Mouse (Mus musculus): ENCODE measurements around the gene Phf1. TPM values are rescaled to one million over a fixed set of nuclear protein-coding genes. Genes with fewer than 3 reads are reported as not detected.
"Not testable (repeated sequence)": the region's sequence is repeated elsewhere in the genome, so short reads cannot be mapped to it uniquely, and the experiment has no call there.

The Phf1 gene
- polyA plus RNA-seq, 1 experiment from 2014 or later: 18.2 TPM

DNA sequence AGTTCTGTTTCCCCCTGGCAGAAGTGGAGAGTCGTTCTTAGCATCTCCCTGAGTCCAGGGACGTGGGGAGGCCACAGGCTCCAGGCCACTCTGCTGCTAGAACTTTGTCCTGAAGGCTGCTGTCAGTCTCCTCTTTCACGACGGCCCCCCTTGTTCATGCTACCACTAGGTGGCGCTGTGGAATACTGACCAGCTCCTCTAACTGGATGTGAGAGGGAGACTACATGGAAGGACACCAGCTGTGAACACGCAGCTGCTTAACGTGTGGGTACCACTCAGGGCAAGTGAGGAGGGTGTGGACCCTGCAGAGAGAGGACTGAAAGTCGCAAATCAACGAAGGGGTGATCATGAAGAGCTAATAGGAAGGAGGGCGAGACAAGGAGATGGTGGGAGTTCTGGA lies 37.3 kb upstream of the Phf1 start:
- Histone ChIP-seq H3K36me3 (ENCODE audit: control insufficient read depth, insufficient read depth, low read length) (no peaks in the 10 kb centered on the region), H3K27ac (replicated peaks; ENCODE audit: low read depth, low read length) (no peak overlapping the region), H3K4me3 (replicated peaks; ENCODE audit: low read depth, low read length) (no peak overlapping the region), H3K4me2 (ENCODE audit: low read length) (no peak overlapping the region), H3K9ac (replicated peaks; ENCODE audit: low read length) (no peak overlapping the region), H3K4me1 (ENCODE audit: control insufficient read depth, insufficient read depth, low read length) (peaks cover 11% of the 10 kb centered on the region), H3K9me3 (ENCODE audit: control insufficient read depth, low read length) (no peaks in the 10 kb centered on the region), H3K27me3 (ENCODE audit: control insufficient read depth, insufficient read depth, low read length) (no peaks in the 10 kb centered on the region)
- DNase-seq (peak; percentile 77), ATAC-seq (ENCODE audit: low FRiP score, low TSS enrichment) (no peak)
- WGBS: 13% methylated on average over 10 of the region's 10 CpGs

GRCm38 (mm10) chr17:26900916-26901315 lies 31.9 kb upstream of the Phf1 start:
- no peak for DNase-seq
- 85% methylated on average over 6 of the region's 6 CpGs for WGBS
- no peak overlapping the region for H3K9ac ChIP-seq (replicated peaks; ENCODE audit: low read length)
- no peak overlapping the region for H3K4me2 ChIP-seq (ENCODE audit: low read length)
- H3K4me3 ChIP-seq (replicated peaks; ENCODE audit: low read depth, low read length): no peak overlapping the region
- no peak for ATAC-seq (ENCODE audit: low FRiP score, low TSS enrichment)
- no peaks in the 10 kb centered on the region for H3K36me3 ChIP-seq (ENCODE audit: control insufficient read depth, insufficient read depth, low read length)
- no peaks in the 10 kb centered on the region for H3K4me1 ChIP-seq (ENCODE audit: control insufficient read depth, insufficient read depth, low read length)
- no peak overlapping the region for H3K27ac ChIP-seq (replicated peaks; ENCODE audit: low read depth, low read length)
- H3K27me3 ChIP-seq (ENCODE audit: control insufficient read depth, insufficient read depth, low read length): no peaks in the 10 kb centered on the region
- H3K9me3 ChIP-seq (ENCODE audit: control insufficient read depth, low read length): no peaks in the 10 kb centered on the region

GRCm38 (mm10) chr17:26904320-26904719 lies 28.5 kb upstream of the Phf1 start:
- H3K9me3 ChIP-seq (ENCODE audit: control insufficient read depth, low read length): no peaks in the 10 kb centered on the region
- no peaks in the 10 kb centered on the region for H3K36me3 ChIP-seq (ENCODE audit: control insufficient read depth, insufficient read depth, low read length)
- no peak overlapping the region for H3K27ac ChIP-seq (replicated peaks; ENCODE audit: low read depth, low read length)
- ATAC-seq (ENCODE audit: low FRiP score, low TSS enrichment) (no peak), DNase-seq (no peak)
- H3K4me3 ChIP-seq (replicated peaks; ENCODE audit: low read depth, low read length): no peak overlapping the region
- no peak overlapping the region for H3K9ac ChIP-seq (replicated peaks; ENCODE audit: low read length)
- 65% methylated on average over 5 of the region's 5 CpGs for WGBS
- no peaks in the 10 kb centered on the region for H3K27me3 ChIP-seq (ENCODE audit: control insufficient read depth, insufficient read depth, low read length)
- H3K4me1 ChIP-seq (ENCODE audit: control insufficient read depth, insufficient read depth, low read length): no peaks in the 10 kb centered on the region
- no peak overlapping the region for H3K4me2 ChIP-seq (ENCODE audit: low read length)

GRCm38 (mm10) chr17:26907506-26907905 lies 25.3 kb upstream of the Phf1 start:
- not testable (repeated sequence) for H3K9ac ChIP-seq (replicated peaks; ENCODE audit: low read length); H3K4me3 ChIP-seq (replicated peaks; ENCODE audit: low read depth, low read length); H3K27me3 ChIP-seq (ENCODE audit: control insufficient read depth, insufficient read depth, low read length); H3K27ac ChIP-seq (replicated peaks; ENCODE audit: low read depth, low read length); H3K4me1 ChIP-seq (ENCODE audit: control insufficient read depth, insufficient read depth, low read length); H3K4me2 ChIP-seq (ENCODE audit: low read length); H3K9me3 ChIP-seq (ENCODE audit: control insufficient read depth, low read length); H3K36me3 ChIP-seq (ENCODE audit: control insufficient read depth, insufficient read depth, low read length); DNase-seq; ATAC-seq (ENCODE audit: low FRiP score, low TSS enrichment)
- WGBS: 79% methylated on average over 14 of the region's 15 CpGs

- no peak overlapping the region for H3K4me3 ChIP-seq (replicated peaks; ENCODE audit: low read depth, low read length)
- ATAC-seq (ENCODE audit: low FRiP score, low TSS enrichment): no peak
Observed at GRCm38 (mm10) chr17:26915248-26915647, 17.6 kb upstream of the Phf1 start.

GRCm38 (mm10) chr17:26916711-26917482 lies 16.0 kb upstream of the Phf1 start, which contains the start of gene Kifc5b:
Gene Kifc5b, plus strand, starts transcription at chr17:26917091.
- no peaks in the 10 kb centered on the region for H3K9me3 ChIP-seq (ENCODE audit: control insufficient read depth, low read length)
- H3K27ac ChIP-seq (replicated peaks; ENCODE audit: low read depth, low read length): no peak within 1 kb of the TSS
- peak within 1 kb of the TSS; percentile 64 for H3K4me2 ChIP-seq (ENCODE audit: low read length)
- under 1% methylated on average over 72 of the region's 72 CpGs for WGBS
- DNase-seq: peak; percentile 100
- no peaks in the 10 kb centered on the region for H3K36me3 ChIP-seq (ENCODE audit: control insufficient read depth, insufficient read depth, low read length)
- no peaks in the 10 kb centered on the region for H3K27me3 ChIP-seq (ENCODE audit: control insufficient read depth, insufficient read depth, low read length)
- peak within 1 kb of the TSS; percentile 53 for H3K4me3 ChIP-seq (replicated peaks; ENCODE audit: low read depth, low read length)
- ATAC-seq (ENCODE audit: low FRiP score, low TSS enrichment): peak; percentile 100
- peak within 1 kb of the TSS; percentile 54 for H3K9ac ChIP-seq (replicated peaks; ENCODE audit: low read length)
- no peaks in the 10 kb centered on the region for H3K4me1 ChIP-seq (ENCODE audit: control insufficient read depth, insufficient read depth, low read length)

More at GRCm38 (mm10) chr17:26915248-26915647, 17.6 kb upstream of the Phf1 start:
- Histone ChIP-seq H3K4me1 (ENCODE audit: control insufficient read depth, insufficient read depth, low read length) (no peaks in the 10 kb centered on the region), H3K27ac (replicated peaks; ENCODE audit: low read depth, low read length) (no peak overlapping the region), H3K9me3 (ENCODE audit: control insufficient read depth, low read length) (no peaks in the 10 kb centered on the region), H3K36me3 (ENCODE audit: control insufficient read depth, insufficient read depth, low read length) (no peaks in the 10 kb centered on the region), H3K4me2 (ENCODE audit: low read length) (no peak overlapping the region), H3K9ac (replicated peaks; ENCODE audit: low read length) (no peak overlapping the region), H3K27me3 (ENCODE audit: control insufficient read depth, insufficient read depth, low read length) (no peaks in the 10 kb centered on the region)
- DNase-seq: no peak
- 47% methylated on average over 1 of the region's 1 CpGs for WGBS

DNA sequence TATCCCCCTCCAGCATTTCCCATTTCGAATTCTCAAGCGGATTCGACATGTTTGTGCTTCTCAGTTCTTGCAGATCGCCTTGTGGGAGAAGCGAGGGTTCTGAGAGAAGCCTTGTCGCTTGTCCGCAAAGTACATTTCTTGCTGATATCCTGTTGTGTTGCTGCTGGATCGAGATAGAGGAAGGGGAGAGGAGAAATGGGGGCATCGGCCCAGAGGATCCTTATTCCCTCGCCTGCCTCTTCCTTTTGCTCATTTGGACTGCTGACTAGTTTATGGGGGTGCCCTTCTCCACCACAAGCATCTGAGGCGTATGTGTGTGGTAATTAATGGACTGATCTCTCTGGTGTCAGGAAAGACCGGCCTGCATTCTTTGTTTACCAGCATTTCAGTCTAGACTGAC lies 15.3 kb upstream of the Phf1 start:
- H3K27me3 ChIP-seq (ENCODE audit: control insufficient read depth, insufficient read depth, low read length); H3K9me3 ChIP-seq (ENCODE audit: control insufficient read depth, low read length); ATAC-seq (ENCODE audit: low FRiP score, low TSS enrichment); DNase-seq; H3K27ac ChIP-seq (replicated peaks; ENCODE audit: low read depth, low read length); H3K36me3 ChIP-seq (ENCODE audit: control insufficient read depth, insufficient read depth, low read length); H3K4me1 ChIP-seq (ENCODE audit: control insufficient read depth, insufficient read depth, low read length): not testable (repeated sequence)
- Histone ChIP-seq H3K9ac (replicated peaks; ENCODE audit: low read length) (peak overlapping the region; percentile 54; the same call in 1 of the 2 replicates), H3K4me3 (replicated peaks; ENCODE audit: low read depth, low read length) (peak overlapping the region; percentile 53), H3K4me2 (ENCODE audit: low read length) (peak overlapping the region; percentile 64)
- WGBS: under 1% methylated on average over 12 of the region's 12 CpGs

DNA sequence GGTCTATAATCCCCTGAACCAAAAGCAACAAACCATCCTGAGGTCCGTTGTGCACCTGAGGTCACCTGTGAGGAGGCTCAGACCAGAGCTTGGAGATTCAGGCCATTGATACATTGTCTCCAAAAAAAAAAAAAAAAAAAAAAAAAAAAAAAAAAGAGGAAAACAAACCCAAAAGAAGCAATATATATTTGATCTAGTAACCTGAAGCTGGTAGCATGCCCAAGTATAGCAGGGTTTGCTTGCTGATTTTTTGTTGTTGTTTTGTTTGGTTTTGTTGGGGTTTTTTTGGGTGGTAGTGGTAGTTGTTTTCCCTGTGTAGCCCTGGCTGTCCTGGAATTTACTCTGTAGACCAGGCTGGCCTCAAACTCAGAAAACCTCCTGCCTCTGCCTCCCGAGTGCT lies 14.5 kb upstream of the Phf1 start:
- H3K4me3 ChIP-seq (replicated peaks; ENCODE audit: low read depth, low read length): no peak overlapping the region
- H3K9ac ChIP-seq (replicated peaks; ENCODE audit: low read length): no peak overlapping the region
- DNase-seq (no peak), ATAC-seq (ENCODE audit: low FRiP score, low TSS enrichment) (no peak)
- WGBS: 72% methylated on average over 2 of the region's 2 CpGs
- H3K4me2 ChIP-seq (ENCODE audit: low read length): peak overlapping the region; percentile 7; the same call in 1 of the 2 replicates
- no peaks in the 10 kb centered on the region for H3K36me3 ChIP-seq (ENCODE audit: control insufficient read depth, insufficient read depth, low read length)
- no peak overlapping the region for H3K27ac ChIP-seq (replicated peaks; ENCODE audit: low read depth, low read length)
- H3K4me1 ChIP-seq (ENCODE audit: control insufficient read depth, insufficient read depth, low read length): no peaks in the 10 kb centered on the region
- H3K9me3 ChIP-seq (ENCODE audit: control insufficient read depth, low read length): no peaks in the 10 kb centered on the region
- no peaks in the 10 kb centered on the region for H3K27me3 ChIP-seq (ENCODE audit: control insufficient read depth, insufficient read depth, low read length)

DNA sequence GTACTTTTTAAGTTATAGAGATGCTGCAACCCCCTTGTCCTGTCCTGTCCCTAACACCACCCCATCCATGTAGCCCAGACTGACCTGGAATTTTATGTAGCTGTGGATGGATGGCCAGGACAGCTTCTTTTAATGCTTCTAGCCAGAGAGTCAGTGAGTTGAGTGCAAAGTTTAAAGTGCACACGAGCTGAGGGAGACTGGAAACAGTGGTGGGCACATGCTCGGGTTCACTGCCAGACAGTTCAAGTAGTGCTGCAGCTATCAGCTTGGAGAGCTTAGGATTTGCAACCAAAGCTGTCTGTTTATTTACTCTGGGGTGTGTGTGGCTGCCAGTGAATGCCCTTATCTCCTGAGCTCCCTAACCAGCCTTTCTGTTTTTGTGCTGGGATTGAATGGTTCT lies 13.3 kb upstream of the Phf1 start:
- not testable (repeated sequence) for H3K27me3 ChIP-seq (ENCODE audit: control insufficient read depth, insufficient read depth, low read length); H3K9me3 ChIP-seq (ENCODE audit: control insufficient read depth, low read length); H3K4me2 ChIP-seq (ENCODE audit: low read length); ATAC-seq (ENCODE audit: low FRiP score, low TSS enrichment); H3K36me3 ChIP-seq (ENCODE audit: control insufficient read depth, insufficient read depth, low read length); DNase-seq; H3K27ac ChIP-seq (replicated peaks; ENCODE audit: low read depth, low read length); H3K9ac ChIP-seq (replicated peaks; ENCODE audit: low read length); H3K4me1 ChIP-seq (ENCODE audit: control insufficient read depth, insufficient read depth, low read length); H3K4me3 ChIP-seq (replicated peaks; ENCODE audit: low read depth, low read length)
- WGBS: 81% methylated on average over 2 of the region's 2 CpGs

Data from midbrain, embryonic 14.5 days (tissue).